Mouse (Mus musculus) kidney, adult 11 months (tissue): ENCODE data around the gene Harbi1.
A peak's percentile ranks its signal among the peaks of the same experiment; 100 is the strongest.
"Not testable (repeated sequence)": the region's sequence is repeated elsewhere in the genome, so short reads cannot be mapped to it uniquely, and the experiment has no call there.

Experiments
- DNase-seq: peaks from one replicate; pipeline ENCODE4 v3.0.0; 2022

The Harbi1 gene

GRCm38 (mm10) chr2:91718276-91718675 is 7.6 kb downstream of the Harbi1 start:
- DNase-seq = peak; percentile 47

GRCm38 (mm10) chr2:91723382-91723781 is 12.7 kb downstream of the Harbi1 start:
- no peak for DNase-seq

- DNase-seq = no peak
These were observed 13.3 kb downstream of the Harbi1 start for GRCm38 (mm10) chr2:91723951-91724350.

- DNase-seq = no peak
These were observed 14.1 kb downstream of the Harbi1 start for GRCm38 (mm10) chr2:91724716-91725115.

- DNase-seq = not testable (repeated sequence)
These were observed 14.8 kb downstream of the Harbi1 start for GRCm38 (mm10) chr2:91725476-91725875.

GRCm38 (mm10) chr2:91727011-91727410 is 16.4 kb downstream of the Harbi1 start:
- DNase-seq = no peak

- no peak for DNase-seq
These were observed 18.9 kb downstream of the Harbi1 start for GRCm38 (mm10) chr2:91729571-91729970.

- DNase-seq = peak; percentile 91
These were observed 19.5 kb downstream of the Harbi1 start, which contains the start of gene Ambra1 for GRCm38 (mm10) chr2:91729971-91730821. Ambra1 (plus strand) TSS chr2:91730134.

- no peak for DNase-seq
These were observed 24.6 kb downstream of the Harbi1 start for GRCm38 (mm10) chr2:91735221-91735620.

- no peak for DNase-seq
These were observed 28.9 kb downstream of the Harbi1 start for GRCm38 (mm10) chr2:91739586-91739985.

- no peak for DNase-seq
These were observed 34.0 kb downstream of the Harbi1 start for GRCm38 (mm10) chr2:91744686-91745085.

- peak; percentile 53 for DNase-seq
These were observed 39.2 kb downstream of the Harbi1 start for GRCm38 (mm10) chr2:91749811-91750261.
